Mouse (Mus musculus): ENCODE results near the gene Pigc.

DNA sequence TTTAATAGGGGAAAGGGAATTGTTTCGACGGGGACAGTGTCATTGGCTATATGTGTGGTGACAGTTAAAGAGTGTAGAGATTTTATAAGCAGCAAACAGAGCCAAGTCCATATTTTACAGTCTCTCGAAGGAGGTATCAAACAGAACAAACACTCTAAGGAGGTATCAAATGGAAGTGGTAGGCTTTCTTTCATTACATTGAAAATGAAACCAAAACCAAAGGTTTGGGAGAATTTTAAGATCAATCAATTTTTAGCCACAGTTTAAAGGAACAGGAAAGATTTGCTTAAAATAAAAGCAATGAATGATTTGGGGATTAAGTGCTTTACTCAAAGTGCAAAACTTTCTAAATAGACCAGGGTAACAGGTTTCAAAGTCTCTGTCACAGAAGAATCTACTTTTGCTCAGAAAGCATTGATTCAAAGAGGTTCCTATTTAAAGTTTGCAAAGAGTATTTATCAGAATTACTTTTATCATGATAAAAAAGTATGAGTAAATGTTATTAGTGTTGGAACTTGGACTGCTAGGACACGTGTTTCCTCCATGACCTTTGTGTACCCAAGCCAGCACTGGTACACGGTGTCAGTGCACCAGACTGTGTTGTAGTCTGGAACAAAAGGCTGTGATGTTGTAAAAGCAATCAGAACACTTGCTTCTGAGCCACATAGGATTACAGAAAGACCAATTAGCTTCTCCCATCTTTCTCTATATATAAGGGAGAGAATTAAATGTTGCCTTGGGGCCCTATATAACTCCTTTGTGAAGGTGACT lies 17.8 kb upstream of the Pigc start:
- TF ChIP-seq CTCF (IDR thresholded peaks at IDR 0.05; ENCODE audit: extremely low read depth, insufficient read depth, low read length) (no peak), POLR2A (IDR thresholded peaks at IDR 0.05; ENCODE audit: extremely low read depth, insufficient read depth, low read length) (no peak)
